Mouse (Mus musculus) heart, adult 11 months (tissue): ENCODE data around the gene Clcn1.

ENCODE experiments used
- DNase-seq: peaks from one replicate; pipeline ENCODE4 v3.0.0; 2022

Clcn1 gene

DNA sequence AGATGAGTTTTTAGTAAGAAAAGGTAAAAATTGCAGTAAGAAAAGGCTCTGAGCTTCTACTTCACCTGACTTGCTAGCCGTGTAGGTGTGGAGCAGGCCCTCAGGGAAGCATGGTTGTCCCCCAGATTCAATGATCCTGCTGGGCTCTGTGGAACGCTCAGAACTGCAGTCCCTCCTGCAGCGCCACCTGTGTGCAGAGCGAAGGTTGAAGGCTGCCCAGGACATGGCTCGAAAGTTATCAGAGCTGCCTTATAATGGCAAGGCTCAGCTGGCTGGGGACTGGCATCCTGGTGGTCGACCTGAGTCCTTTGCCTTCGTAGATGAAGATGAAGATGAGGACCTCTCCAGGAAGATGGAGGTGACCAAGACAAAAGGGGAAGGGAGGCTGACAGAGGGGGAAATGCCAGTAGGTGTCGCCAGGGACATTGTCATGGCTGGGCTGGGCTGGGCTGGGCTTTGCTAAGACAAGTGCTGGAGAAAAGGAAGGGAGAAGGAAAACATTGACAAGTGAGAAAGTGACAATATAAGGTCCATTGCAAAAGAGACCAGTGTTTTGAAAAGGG is 23.4 kb downstream of the Clcn1 start:
- peak; percentile 87 for DNase-seq

DNA sequence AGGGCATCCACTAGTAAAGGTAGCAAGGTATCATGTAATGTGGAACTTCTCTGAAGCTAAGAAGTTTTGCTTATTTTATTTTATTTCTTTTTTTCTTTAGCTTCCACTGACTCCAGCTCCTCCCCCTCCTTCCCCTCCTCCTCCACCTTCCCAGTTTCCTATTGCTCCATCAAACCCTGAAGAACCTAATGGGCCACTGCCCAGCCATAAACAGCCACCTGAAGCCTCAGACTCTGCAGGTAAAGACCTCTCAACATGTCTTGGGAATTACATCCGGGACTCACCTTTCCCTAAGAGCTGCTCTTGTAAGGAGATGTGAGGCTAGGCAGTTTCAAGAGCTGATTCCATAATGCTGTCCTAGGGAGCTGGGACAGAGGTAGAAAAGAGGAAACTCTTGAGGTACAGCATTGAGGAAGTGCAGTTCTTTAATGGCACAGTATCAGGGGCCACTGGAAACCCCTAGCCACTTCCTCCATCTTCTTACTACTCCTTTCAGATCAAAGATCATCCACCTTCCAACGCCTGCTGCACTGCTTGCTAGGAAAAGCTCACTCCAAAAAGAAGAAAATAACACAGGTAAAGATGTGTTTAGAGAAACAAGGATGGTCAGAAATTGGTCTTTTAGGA is 24.1 kb downstream of the Clcn1 start:
- DNase-seq = peak; percentile 70

DNA sequence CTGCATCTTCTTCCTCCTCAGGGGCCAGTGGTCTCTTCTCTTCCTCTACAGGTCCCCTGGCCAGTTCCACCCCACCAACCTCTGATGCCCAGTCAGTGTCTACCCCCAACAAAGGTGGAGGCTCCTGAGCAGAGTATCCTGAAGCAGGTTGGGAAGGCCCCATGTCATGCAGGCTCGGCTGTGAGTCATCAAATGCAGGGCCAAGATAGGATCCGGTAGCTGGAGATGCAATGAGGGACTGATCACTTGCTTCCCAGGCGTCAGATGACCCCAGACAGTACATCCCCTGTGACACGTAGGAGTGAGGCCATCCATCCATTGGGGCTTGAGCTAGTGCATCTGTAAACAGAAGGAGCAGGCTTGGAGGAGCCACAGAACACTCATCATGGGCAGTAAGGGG is 31.8 kb downstream of the Clcn1 start:
- DNase-seq = no peak

DNA sequence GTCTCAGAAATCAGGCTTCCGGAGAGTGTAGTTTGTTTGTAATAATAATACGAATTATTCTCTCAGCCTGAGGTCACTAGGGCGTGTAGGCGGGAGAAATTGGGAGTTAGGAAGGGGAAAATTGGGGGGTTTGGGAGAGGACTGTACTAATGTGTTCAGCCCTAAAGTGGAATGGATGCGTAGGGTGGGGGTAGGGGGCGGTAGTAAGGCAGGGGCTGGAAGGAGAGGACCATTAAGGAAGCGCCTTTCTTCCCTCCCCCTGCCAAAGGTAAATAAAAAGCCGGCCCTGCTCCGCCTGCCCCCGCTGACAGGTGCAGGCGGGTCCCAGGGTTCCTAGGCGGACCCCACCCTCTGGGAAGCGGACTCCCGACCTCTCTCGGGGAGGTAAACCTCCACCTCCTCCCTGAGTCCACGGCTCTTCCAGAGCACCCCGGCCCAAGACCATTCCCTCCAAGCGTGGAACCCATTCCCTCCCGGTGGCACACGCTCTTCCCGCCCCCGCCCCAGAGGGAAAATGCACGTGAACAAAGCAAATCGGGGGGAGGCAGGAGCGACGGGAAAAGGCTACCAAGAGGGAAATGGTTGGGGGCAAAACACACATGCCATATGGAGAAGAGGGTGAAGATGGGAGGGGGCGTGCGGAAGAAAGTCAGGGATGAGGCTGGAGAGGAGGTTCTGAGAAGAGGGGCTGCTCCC is 37.0 kb downstream of the Clcn1 start:
- DNase-seq = no peak

GRCm38 (mm10) chr6:42324067-42324481 is 37.6 kb downstream of the Clcn1 start:
- peak; percentile 92 for DNase-seq

DNA sequence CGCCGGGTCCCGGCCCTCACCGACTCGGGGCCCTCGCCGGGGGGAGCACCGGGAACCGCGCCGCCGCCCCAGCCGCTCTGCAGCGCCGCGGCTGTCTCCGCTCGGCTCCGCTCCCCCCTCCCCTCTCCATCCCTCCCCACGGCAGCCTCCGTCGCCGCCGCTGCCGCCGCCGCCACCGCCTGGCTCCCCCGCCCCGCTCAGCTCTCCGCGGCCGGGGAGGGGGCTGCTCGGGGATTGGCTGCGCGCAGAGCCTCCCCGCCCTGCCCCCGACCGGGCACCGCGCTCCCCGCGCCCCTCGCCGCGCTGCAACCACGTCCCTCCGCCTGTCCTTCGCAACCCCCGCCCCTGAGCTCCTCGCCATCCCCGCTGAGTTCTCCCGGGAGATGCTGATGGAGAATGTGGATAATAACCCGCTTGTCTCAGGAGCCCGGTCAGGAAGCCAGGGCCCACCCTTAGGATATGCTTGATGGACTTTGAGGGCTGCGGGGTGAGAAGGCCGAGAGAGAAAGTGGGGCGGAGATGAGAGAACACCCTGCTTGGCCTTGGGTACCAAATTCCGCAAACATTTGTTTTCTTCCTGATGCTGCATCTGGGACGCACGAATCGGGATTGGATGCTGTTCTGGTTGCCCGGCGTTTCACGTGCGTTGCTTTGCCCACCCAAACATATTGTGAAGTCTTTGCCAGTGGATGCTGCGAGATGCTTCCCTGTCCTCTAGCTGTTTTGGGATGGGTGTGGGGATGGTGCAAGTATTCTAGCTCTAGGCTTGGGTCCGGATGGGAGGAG is 38.2 kb downstream of the Clcn1 start, which contains the start of gene Fam131b:
Gene Fam131b, minus strand, starts transcription at position 162 of the 786 bp plus-strand sequence.
- peak; percentile 95 for DNase-seq

- peak; percentile 97 for DNase-seq
These were observed 38.8 kb downstream of the Clcn1 start for GRCm38 (mm10) chr6:42325268-42325609.

- DNase-seq = no peak
These were observed 40.0 kb downstream of the Clcn1 start for GRCm38 (mm10) chr6:42326509-42326908.

GRCm38 (mm10) chr6:42328757-42329156 is 42.3 kb downstream of the Clcn1 start:
- no peak for DNase-seq

DNA sequence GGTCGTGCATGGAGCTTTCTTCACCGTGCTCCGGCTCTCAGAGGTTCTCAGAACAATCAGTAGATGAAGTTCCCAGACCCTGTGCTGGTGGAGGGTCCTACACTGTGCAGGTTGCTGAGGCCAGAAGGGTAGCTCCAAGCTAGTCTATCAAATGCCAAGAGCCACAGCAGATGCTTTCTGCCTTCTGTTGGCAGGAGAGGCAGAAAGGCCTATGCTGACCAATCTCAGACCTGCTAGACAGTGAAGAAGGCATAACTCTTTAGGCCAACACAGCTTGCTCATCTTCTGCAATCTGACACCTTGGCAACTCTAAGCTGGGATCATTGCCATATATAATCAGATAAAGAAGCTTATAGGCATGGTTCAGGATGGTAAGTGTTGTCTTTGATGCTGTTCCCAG is 43.7 kb downstream of the Clcn1 start:
- peak; percentile 62 for DNase-seq

DNA sequence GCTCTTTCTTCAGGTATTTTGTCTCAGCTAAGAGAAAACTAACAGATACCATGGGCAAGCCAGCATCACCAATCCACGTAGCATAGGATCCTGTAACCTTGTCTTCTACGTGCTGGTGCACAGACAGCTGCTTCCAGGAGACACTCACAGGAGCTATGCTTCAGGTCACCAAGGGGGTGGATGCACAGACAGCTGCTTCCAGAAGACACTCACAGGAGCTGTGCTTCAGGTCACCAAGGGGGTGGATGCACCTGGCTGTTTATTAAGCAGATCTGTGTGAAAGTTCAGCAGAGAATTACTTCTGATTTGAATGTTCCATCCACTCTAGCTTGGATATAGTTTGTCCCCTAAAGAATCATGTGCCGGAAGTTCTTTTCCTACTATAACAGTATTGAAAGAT is 44.5 kb downstream of the Clcn1 start:
- DNase-seq = peak; percentile 68

DNA sequence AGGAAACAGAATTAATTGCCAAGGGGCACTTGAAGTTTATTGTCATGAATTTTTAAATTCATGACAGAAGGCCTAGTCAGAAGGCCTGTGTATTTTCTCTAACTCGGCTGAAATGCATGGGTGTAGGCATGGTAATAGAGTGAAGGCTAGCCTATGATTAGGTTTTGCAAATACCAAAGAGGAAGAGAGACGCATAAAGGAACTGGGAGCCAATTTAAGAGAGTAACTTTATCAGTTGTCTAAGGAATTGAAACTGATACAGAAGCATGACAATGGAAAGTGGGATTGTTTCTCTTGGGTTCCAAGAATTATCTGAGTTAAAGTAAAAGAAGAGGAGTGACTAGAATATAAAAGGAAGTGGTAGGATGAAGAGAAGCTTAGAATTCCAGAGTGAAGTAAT is 52.7 kb downstream of the Clcn1 start:
- DNase-seq = no peak

GRCm38 (mm10) chr6:42339981-42340380 is 53.5 kb downstream of the Clcn1 start:
- peak; percentile 96 for DNase-seq

- DNase-seq = peak; percentile 62
These were observed 55.7 kb downstream of the Clcn1 start for GRCm38 (mm10) chr6:42342171-42342570.

DNA sequence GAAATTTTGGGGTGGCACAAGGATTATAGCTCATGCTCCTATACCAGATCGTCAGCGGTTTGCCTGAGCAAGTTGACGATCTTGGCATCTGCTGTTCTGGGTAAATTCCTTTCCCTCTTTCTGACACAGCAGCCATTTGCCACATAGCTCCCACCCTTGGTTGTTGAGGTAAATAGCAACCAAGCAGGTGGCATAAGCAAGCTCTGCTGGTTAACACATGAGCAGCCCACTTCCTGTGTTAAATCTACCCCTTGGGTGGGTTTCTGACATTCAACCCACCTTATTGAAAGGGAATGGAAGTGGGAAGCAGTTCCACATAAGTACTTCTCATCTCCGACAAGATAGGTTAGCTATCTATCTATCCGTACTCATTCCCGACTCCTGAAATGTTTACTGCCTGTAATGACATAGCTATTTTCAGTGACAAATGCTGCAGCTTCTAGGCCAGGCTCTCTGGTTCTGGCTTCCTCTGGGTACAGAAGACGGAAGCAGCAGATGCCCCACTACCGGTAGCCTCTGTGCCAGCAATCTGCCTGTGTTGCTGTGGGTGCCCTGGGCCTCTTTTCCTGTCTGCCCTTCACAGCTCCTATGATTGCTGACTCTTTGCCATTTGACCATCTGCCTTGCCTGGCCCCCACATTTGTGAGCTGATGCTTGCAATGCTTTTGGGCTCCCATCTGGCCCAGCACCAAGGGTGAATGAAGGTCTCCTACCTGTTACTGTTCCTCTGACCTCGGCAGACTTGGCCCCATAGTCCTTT is 57.1 kb downstream of the Clcn1 start:
- DNase-seq = peak; percentile 91

- DNase-seq = peak; percentile 92
These were observed 57.8 kb downstream of the Clcn1 start for GRCm38 (mm10) chr6:42344255-42344654.

GRCm38 (mm10) chr6:42348281-42349005 is 62.0 kb downstream of the Clcn1 start:
- peak; percentile 92 for DNase-seq

DNA sequence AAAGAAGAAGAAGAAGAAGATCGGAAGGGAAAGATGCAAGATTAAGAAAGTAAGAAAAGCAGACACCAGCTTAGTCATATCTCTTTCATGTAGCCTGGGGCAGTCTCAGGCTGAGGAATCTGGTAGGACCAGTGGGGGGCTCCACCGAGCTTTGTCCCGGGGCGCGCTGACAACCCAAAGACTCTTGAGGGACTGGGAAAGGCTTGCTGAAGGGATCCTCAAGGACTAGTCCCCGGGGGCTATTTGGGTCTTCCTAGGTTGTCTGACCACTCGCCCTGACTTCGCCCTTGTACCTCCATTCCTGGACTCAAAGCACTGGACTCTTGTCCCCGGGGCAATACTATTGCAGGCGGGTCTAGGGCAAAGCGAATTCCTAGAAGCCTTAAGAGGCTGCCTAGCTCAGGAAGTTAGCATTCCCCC is 62.5 kb downstream of the Clcn1 start:
- DNase-seq = peak; percentile 98

DNA sequence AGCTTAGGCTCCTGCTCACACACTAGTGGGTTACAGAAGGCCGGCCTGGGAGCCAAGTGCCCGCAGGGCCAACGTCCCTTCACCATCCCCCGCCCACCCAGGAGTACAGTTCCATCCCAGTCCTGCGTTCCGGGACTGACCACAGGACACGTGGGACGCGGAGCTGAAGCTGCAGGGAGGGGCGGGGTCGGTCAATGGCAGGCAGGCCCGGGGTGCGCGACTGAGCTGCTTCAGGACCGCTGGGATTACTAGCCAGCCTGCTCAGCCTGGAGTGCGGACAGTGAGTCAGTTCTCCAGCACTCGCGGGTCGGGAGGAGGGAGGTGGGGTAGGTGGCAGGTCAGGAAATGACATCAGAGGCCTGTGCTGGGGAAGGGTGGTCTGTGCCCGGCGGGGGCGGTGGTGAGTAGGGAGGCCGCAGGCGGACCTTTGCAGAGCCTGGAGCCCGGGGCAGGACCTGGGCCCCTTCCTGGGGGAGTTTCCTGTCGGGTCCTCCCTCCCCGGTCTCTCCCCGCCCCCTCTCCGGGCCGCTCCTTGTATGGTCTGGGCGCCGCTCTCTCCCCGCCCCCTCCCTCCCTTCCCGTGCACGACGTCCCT is 63.0 kb downstream of the Clcn1 start, which contains the start of gene Zyx:
Gene Zyx, plus strand, starts transcription at position 205 of the 595 bp plus-strand sequence.
- peak; percentile 100 for DNase-seq

GRCm38 (mm10) chr6:42350021-42350967 is 63.8 kb downstream of the Clcn1 start:
- peak; percentile 99 for DNase-seq
